Mouse (Mus musculus) left cerebral cortex, adult 8-10 months (tissue): Measurements from ENCODE around the gene Nup107. TPM values are rescaled to one million over a fixed set of nuclear protein-coding genes. Genes with fewer than 3 reads are reported as not detected.

ENCODE experiments used
- DNase-seq, 2 experiments: peaks; one replicate each; pipeline ENCODE4 v3.0.0; 2022; ENCODE audit warnings: low spot score in 2 of 2
- total RNA-seq, 4 experiments: library from RNA; stranded (reverse); gene quantifications; 2 replicates each; pipeline ENCODE4 v1.2.4; 2022

Gene Nup107
- total RNA-seq, 4 experiments from 2014 or later = 16.2 to 20.4 (median 17.3) TPM

DNA sequence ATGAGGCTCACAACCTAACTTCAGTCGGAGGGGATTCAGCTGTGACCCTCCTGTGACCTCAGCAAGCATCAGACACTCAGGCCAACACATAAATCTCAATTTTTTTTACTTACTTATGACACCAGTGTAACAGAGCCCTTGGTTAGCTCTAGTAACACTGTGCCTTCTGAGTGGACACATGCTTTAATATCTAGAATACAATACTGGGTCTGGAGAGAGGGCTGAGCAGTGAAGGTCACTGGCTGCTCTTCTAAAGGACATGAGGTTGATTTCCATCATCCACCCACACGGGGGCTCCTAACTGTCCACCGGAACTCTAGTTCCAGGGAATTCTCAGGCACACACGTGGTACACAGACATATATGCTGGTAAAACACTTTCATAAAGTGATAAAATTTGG is 13.6 kb downstream of the Nup107 start:
- DNase-seq = no peak

DNA sequence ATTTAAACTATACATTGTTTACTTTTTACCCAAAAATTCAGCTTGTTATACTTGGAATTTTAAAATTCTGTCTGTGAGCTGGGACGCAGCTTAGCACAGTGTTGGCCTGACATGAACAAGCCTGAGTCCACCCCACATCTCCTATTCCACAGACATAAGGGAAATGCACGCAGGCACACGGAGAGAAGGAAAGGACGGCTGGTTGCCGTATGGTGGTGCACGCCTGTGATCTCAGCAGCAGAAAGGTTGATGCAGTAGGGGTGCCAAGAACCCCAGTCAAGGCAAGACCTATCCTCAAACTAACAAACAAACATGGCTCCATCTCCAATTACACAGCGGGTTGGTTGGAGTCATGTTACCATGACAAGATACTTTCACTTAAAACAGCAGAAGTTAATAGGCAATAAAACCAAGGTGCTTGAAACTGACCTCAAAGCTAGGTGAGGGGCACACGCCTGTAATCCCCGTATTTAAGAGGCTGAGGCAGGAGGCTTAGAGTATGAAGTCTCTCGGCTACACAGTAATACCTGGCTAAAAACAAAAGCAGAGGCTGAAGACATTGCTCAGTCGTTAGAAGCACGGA is 14.1 kb downstream of the Nup107 start:
- DNase-seq = no peak

DNA sequence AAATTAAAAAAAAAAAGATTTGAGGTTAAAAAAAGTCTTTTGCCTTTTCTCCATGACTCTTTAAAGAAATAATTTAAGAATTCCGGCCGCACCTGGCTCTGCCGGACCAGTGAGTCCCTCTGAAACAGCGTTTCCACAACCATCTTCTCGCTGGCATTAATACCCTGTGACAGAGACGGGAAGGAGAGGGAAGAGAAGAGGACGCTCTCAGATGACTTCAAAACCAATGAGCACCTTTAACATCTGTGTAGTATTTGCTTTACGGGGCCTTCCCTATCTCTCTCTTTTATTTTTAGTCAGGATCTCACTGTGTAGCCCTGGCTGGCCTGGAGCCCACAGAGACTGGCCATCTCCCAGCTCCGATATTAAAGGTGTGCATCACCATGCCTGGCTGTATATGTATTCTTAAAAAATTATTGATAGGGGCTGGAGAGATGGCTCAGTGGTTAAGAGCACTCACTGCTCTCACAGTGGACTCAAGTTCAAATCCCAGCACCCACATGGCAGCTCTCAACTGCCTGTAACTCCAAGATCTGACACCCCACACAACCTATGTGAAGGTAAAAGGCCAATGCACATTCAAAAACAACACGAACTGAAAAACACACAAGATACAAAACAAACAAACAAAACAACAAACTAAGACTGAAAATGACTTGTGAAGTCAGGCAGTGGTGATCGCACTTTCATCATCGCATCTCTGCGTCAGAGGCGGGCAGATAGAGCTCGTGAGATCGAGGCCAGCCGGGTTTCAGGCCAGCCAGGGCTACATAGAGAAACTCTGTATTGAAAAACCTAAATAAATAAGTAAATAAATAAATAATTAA is 14.8 kb downstream of the Nup107 start:
- DNase-seq = no peak

DNA sequence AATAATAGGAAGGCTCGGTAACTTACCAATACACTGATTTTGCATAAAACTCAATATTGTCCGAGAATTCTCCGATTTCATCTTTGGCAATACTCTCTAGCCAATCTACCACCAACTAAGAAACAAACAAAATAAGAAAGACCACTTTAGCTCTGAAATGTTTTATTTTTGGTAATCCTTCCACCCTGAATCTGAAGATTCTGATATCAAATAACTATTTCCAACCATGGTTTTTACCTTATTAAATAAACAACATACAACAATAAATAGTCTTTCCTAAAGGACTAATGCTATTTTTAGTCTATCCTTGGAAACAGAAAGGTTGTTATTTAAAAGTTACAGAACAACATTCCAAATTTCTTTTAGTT is 15.4 kb downstream of the Nup107 start:
- DNase-seq = no peak

- DNase-seq = no peak
Measured at GRCm38 (mm10) chr10:117776281-117777102, 16.0 kb downstream of the Nup107 start.

- DNase-seq = no peak
Measured at GRCm38 (mm10) chr10:117775401-117776144, 16.9 kb downstream of the Nup107 start.

DNA sequence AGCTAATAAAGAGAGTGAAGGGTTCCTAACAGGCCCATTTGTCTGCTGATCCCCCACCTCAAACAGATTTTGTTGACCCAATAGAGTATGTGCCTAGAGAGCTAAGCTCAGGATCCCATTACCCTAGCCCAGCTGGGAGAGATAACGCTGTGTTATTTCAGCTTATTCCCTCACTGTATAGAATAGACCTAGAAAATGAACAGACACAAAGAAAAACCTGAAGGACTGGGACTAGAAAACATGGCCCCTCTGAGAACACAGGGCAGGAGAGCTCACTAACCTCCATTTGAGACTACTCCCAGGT is 17.7 kb downstream of the Nup107 start:
- no peak for DNase-seq

- no peak for DNase-seq
Measured at GRCm38 (mm10) chr10:117774011-117774816, 18.3 kb downstream of the Nup107 start.

- no peak for DNase-seq
Measured at GRCm38 (mm10) chr10:117773106-117773720, 19.3 kb downstream of the Nup107 start.

GRCm38 (mm10) chr10:117772364-117773105 is 20.0 kb downstream of the Nup107 start:
- no peak for DNase-seq

DNA sequence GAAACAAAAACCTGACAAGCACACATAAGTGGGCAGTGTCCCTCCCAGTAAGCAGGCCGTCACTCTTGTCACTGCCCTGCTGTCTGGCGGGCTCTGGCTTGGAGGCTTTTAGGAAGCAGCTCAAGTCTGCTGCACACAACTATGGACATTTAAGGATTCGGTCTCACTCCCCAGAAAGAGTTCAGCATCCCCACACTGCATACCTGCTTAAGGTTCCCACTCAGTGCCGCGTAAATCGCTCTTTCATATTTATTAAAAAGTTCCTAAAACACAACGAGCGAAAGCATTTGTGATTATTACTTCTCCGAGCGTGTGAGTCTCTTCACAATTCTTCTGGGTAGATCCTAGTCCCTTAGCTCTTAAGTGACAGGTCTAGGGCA is 21.4 kb downstream of the Nup107 start:
- DNase-seq = no peak

- DNase-seq = no peak
Measured at GRCm38 (mm10) chr10:117770286-117771130, 22.0 kb downstream of the Nup107 start.

DNA sequence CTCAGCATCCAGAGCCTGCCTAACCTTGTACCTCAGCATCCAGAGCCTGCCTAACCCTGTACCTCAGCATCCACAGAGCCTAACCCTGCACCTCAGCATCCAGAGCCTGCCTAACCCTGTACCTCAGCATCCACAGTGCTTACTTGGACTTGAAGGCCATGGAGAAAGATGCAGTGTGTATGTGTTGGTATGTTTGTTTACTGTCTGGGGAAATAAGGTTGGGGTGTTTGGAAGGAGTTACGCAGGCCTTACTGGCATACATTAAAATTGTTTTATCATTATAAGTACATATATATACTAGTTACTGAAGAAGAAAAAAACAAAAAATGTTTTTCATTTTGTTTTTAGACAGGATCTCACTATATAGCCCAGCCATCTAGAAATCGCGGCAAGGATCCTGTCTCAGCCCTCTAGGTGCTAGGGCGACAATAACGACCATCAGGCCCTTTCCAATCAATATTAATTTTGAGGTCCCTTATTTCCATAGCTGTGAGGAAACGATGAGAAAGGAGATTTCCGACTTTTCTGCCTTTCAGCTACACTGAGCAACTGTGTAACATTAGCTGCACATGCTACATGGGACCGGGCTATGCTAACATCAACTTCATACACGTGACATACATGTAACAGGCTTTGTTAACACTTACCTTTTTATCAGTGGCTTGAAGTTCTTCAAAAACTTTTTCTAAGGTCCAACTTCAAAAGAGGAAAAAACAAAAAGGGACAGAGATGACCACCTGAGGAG is 22.8 kb downstream of the Nup107 start:
- no peak for DNase-seq

DNA sequence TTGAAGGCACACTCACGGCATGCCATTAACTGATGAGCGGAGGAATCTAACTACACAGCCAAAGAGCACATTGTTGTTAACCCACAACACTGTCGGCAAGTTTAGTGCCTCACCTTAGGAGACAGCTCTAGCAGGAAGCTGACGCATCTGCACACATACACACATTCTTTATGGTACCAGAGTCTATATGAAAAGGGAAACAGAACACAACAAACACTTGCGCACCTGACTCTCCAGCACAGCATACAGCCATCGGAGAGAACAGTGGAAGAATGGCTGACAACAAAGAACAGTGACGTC is 24.4 kb downstream of the Nup107 start:
- DNase-seq = no peak

DNA sequence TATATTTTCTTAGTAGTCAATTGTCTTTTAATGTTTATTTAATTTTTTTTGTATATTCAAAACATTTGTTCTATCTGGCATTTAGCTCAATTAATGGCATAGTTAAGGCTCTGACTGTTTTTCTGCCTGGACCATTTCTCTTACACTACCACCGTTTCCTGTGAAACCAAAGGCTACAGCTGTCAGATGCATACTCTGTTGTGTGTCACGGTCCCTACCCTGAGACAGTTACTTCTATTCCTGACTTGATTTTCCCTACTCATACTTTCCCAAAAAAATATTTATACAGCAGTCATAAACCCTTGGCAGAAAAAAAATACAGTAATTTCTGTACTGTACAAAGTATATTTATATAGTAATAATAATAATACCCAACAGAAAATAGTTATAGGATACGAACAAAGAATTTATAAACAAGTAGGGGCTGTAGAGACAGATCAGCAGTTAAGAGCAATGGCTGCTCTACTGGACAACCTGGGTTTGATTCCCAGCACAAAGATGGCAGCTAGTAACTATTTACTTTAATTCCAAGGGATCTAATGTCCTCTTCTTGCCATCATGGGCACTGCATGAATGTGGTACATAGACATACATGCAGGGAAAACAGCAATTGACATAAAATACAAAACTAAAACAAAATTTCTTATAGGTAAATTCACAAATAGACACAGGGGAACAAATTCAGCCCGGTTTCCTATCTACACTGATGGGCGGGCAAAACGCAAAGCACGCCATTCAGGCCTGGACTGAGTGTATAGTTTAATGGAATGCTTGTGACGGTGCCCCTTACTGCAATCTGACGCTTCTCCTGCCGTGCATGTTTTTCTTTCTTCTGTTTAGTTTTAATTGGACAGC is 25.0 kb downstream of the Nup107 start:
- DNase-seq = no peak

- DNase-seq = no peak
Measured at GRCm38 (mm10) chr10:117766896-117767160, 25.7 kb downstream of the Nup107 start.

- no peak for DNase-seq
Measured at GRCm38 (mm10) chr10:117766111-117766895, 26.2 kb downstream of the Nup107 start.
